Mouse (Mus musculus) cortical plate, adult 2 months (tissue): ENCODE measurements around the gene Abhd4.

Source experiments
- CTCF ChIP-seq: fragments of 200-500 bp; IDR thresholded peaks from 2 replicates; pipeline ENCODE4 v1.5.1; 2011; ENCODE audit warnings: mild to moderate bottlenecking, control low read depth, low read length; ENCODE audit not compliant: insufficient read depth; ENCODE audit errors: extremely low read depth
- POLR2A ChIP-seq: fragments of 200-500 bp; IDR thresholded peaks from 2 replicates; pipeline ENCODE4 v1.6.1; 2011; ENCODE audit warnings: mild to moderate bottlenecking, low read length, control low read depth; ENCODE audit not compliant: insufficient read depth; ENCODE audit errors: extremely low read depth

- no peak for TF ChIP-seq CTCF
- no peak for TF ChIP-seq POLR2A
Observed at GRCm38 (mm10) chr14:54258131-54258670, 4.2 kb downstream of the Abhd4 start.
